Mouse (Mus musculus) bone marrow, adult 2 months (tissue): ENCODE results near the gene Arhgap19.

Experiments used
- CTCF ChIP-seq: fragments of 200-500 bp; IDR thresholded peaks from 2 replicates; pipeline ENCODE4 v1.5.1; 2011; ENCODE audit warnings: low read length, control low read depth; ENCODE audit not compliant: control insufficient read depth, insufficient read depth
- POLR2A ChIP-seq: fragments of 200-500 bp; IDR thresholded peaks from 2 replicates; pipeline ENCODE4 v1.6.1; 2011; ENCODE audit warnings: low read depth, mild to moderate bottlenecking, control low read depth, low read length, borderline replicate concordance; ENCODE audit not compliant: control insufficient read depth

DNA sequence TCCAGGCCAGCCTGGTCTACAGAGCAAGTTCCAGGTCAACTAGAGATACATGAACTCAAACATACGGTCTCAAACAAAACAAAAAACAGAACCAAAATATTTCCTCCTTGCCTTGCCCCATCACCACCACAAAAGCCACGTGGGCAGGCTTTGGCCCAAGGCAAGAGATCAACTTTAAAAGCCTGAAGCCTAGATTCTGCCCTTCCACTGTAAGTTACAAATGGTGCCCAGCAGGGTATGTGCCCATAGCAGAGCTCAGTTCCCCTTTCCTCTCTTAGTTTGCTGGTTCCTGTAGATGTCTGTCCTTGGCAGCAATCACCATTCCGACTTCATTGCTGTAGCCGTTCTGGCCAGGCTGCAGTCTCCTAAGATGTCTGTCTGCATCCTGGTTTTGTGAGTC lies 40.9 kb upstream of the Arhgap19 start:
- TF ChIP-seq CTCF (no peak), POLR2A (no peak)
